Mouse (Mus musculus) CH12.LX (cell line): Measurements from ENCODE around the gene Tnxb. TPM values are rescaled to one million over a fixed set of nuclear protein-coding genes. Genes with fewer than 3 reads are reported as not detected.
A peak's percentile ranks its signal among the peaks of the same experiment; 100 is the strongest.
"Not testable (repeated sequence)": the region's sequence is repeated elsewhere in the genome, so short reads cannot be mapped to it uniquely, and the experiment has no call there.

Experiments used
- DNase-seq: peaks from one replicate; pipeline ENCODE4 v3.0.0-alpha.2; 2013; ENCODE audit errors: extremely low read depth
- H3K27ac ChIP-seq: 2 replicates; pipeline ENCODE4 v1.5.1; 2012; ENCODE audit warnings: low read depth, mild to moderate bottlenecking, control low read depth, moderate library complexity; ENCODE audit not compliant: insufficient read depth
- H3K27me3 ChIP-seq: replicated peaks from 2 replicates; pipeline ENCODE3; 2012; ENCODE audit warnings: inconsistent platforms
- H3K36me3 ChIP-seq, 2 experiments: replicated peaks in 1 of 2; 2 replicates each; pipeline versions ENCODE3 to v1.6.1; 2012; ENCODE audit warnings: inconsistent platforms in 1 of 2, low read length in 1 of 2, mild to moderate bottlenecking in 1 of 2, mixed read lengths in 1 of 2, moderate library complexity in 1 of 2; ENCODE audit not compliant: control insufficient read depth in 1 of 2, insufficient read depth in 1 of 2
- H3K4me1 ChIP-seq, 2 experiments: 2 replicates each; pipeline ENCODE4 v1.6.1; 2012; ENCODE audit warnings: inconsistent platforms in 1 of 2, moderate library complexity in 1 of 2; ENCODE audit not compliant: insufficient read depth in 2 of 2, control insufficient read depth in 1 of 2
- H3K4me2 ChIP-seq: 2 replicates; pipeline ENCODE4 v1.6.1; 2012; ENCODE audit warnings: low read depth, mild to moderate bottlenecking, control low read depth; ENCODE audit not compliant: poor library complexity, insufficient read depth, severe bottlenecking
- H3K4me3 ChIP-seq, 3 experiments: fragments of 150-350 bp in 1 of 3; sonication (generic) in 1 of 3; replicated peaks in 1 of 3; 2 replicates each; pipeline versions ENCODE3 to v1.5.1; 2011 to 2012; ENCODE audit warnings: low read depth in 2 of 3, low read length in 2 of 3, mild to moderate bottlenecking in 2 of 3, moderate library complexity in 2 of 3, control low read depth in 1 of 3, improper control_type of control experiment in 1 of 3, inconsistent platforms in 1 of 3, mixed read lengths in 1 of 3; ENCODE audit not compliant: poor library complexity in 1 of 3
- H3K79me2 ChIP-seq: replicated peaks from 2 replicates; pipeline ENCODE4 v1.6.1; 2012; ENCODE audit warnings: mild to moderate bottlenecking, moderate library complexity; ENCODE audit not compliant: control insufficient read depth, poor library complexity, insufficient read depth, severe bottlenecking; ENCODE audit errors: extremely low read depth
- H3K9ac ChIP-seq: 2 replicates; pipeline ENCODE4 v1.6.1; 2012; ENCODE audit warnings: low read depth, mild to moderate bottlenecking, control low read depth, moderate library complexity; ENCODE audit not compliant: insufficient read depth
- H3K9me3 ChIP-seq: replicated peaks from 2 replicates; pipeline ENCODE3; 2012; ENCODE audit warnings: low read length, inconsistent platforms, mixed read lengths
- CTCF ChIP-seq, 2 experiments: IDR thresholded peaks in 1 of 2; conservative IDR thresholded peaks in 1 of 2; 2 replicates each; pipeline ENCODE4 v1.5.1; 2011 to 2012; ENCODE audit warnings: low read depth in 2 of 2, low read length in 2 of 2, improper control_type of control experiment in 1 of 2, inconsistent platforms in 1 of 2, mild to moderate bottlenecking in 1 of 2, moderate library complexity in 1 of 2
- EP300 ChIP-seq: IDR thresholded peaks from 2 replicates; pipeline ENCODE4 v1.6.1; 2011; ENCODE audit warnings: low read length, improper control_type of control experiment
- IRF4 ChIP-seq: IDR thresholded peaks from 2 replicates; pipeline ENCODE4 v1.6.1; 2014; ENCODE audit warnings: low read depth, mild to moderate bottlenecking, inconsistent platforms, low read length, improper control_type of control experiment
- SMC3 ChIP-seq: IDR thresholded peaks from 2 replicates; pipeline ENCODE4 v1.6.1; 2011; ENCODE audit warnings: low read depth, low read length, improper control_type of control experiment
- TBP ChIP-seq: conservative IDR thresholded peaks from 2 replicates; pipeline ENCODE4 v1.6.1; 2011; ENCODE audit warnings: low read depth, low read length, improper control_type of control experiment
- USF2 ChIP-seq: conservative IDR thresholded peaks from 2 replicates; pipeline ENCODE4 v1.6.1; 2011; ENCODE audit warnings: low read depth, low read length, improper control_type of control experiment
- ZNF384 ChIP-seq: IDR thresholded peaks from 2 replicates; pipeline ENCODE4 v1.6.1; 2012; ENCODE audit warnings: low read depth, low read length, improper control_type of control experiment, inconsistent platforms
- dilution Hi-C: fragments of 300-500 bp; cut with MboI; formaldehyde crosslinking; loops from 2 replicates; pipeline ENCODE4 v1.14.3; 2020; ENCODE audit warnings: low sequenced_read_pairs; ENCODE audit not compliant: extremely low pct_unique_long_range_greater_than_20kb, extremely low pct_ligation_motif_present
- in situ Hi-C: fragments of 300-500 bp; cut with MboI; formaldehyde crosslinking; loops from 3 replicates; pipeline ENCODE4 v1.14.3; 2019; ENCODE audit warnings: low sequenced_read_pairs, low pct_ligation_motif_present, low pct_unique_long_range_greater_than_20kb, mixed read lengths
- polyA plus RNA-seq: library from polyadenylated mRNA; unstranded; fragments of >175 nt; gene quantifications from 2 replicates; pipeline ENCODE4 v1.2.1, GENCODE M21; 2012; ENCODE audit warnings: low read depth; ENCODE audit not compliant: insufficient read length
- total RNA-seq, 2 experiments: library from RNA; depleted of rRNA; stranded (reverse); fragments of 300-350 nt in 1 of 2; fragments of >200 nt in 1 of 2; gene quantifications; 2 replicates each; pipeline ENCODE4 v1.2.3; 2012 to 2014

Tnxb gene
- total and polyA plus RNA-seq, 3 experiments: not detected

DNA sequence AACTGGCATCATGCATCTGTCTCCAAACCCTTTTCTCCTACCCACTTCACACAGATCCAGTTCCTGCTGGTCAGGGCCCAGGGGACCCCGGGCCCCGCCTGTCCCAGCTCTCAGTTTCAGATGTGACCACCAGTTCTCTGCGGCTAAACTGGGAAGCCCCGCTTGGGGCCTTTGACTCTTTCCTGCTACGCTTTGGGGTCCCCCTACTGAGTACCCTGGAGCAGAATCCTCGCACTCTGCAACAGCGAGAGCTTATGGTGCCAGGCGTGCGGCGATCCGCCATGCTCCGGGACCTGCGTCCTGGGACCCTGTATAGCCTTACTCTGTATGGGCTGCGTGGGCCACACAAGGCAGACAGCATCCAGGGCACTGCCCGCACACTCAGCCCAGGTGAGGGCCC lies 45.9 kb downstream of the Tnxb start:
- DNase-seq: no peak
- no peak for TF ChIP-seq CTCF (conservative IDR thresholded peaks at IDR 0.05 in 1 of 2, IDR thresholded peaks at IDR 0.05 in 1 of 2; ENCODE audit: low read depth in 2 of 2, low read length in 2 of 2)
- TF ChIP-seq IRF4: 0 out of 2 replicates have a peak, but pooled peaks have one; percentile 34
- in situ Hi-C loops (no loop called here), dilution Hi-C loops (no loop called here)
- Histone ChIP-seq H3K36me3 (no peaks in the 10 kb centered on the region), H3K27me3 (peaks cover 44% of the 10 kb centered on the region), H3K79me2 (no peaks in the 10 kb centered on the region), H3K9me3 (no peaks in the 10 kb centered on the region), H3K4me2 (no peak overlapping the region), H3K9ac (no peak overlapping the region), H3K4me3 (no peak overlapping the region), H3K27ac (no peak overlapping the region), H3K4me1 (peaks cover 4 to 8% of the 10 kb centered on the region in 2 experiments; a peak in 3 of 4 replicates)

DNA sequence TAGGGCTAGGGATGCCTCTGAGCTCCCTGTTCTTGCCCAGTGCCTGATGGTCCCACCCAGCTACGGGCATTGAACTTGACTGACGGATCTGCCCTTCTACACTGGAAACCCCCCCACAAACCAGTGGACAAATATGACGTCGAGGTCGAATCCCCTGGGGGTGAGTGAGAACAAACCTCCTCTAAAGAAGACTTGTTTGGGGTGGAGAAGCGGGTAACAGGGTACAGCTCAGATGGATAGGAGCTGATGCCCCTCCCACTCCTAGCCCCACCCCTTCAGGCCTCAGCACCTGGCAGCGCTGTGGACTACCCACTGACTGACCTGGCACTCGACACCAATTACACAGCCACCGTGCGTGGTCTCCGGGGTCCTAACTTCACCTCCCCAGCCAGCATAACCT lies 47.1 kb downstream of the Tnxb start:
- Histone ChIP-seq H3K4me1 (peaks cover 4 to 8% of the 10 kb centered on the region in 2 experiments; a peak in 3 of 4 replicates), H3K9me3 (no peaks in the 10 kb centered on the region), H3K4me3 (no peak overlapping the region), H3K9ac (no peak overlapping the region), H3K27ac (no peak overlapping the region), H3K27me3 (peaks cover 36% of the 10 kb centered on the region), H3K79me2 (no peaks in the 10 kb centered on the region), H3K36me3 (no peaks in the 10 kb centered on the region), H3K4me2 (peak overlapping the region; percentile 72)
- DNase-seq: no peak
- in situ Hi-C loops (no loop called here), dilution Hi-C loops (no loop called here)
- TF ChIP-seq EP300 (no peak), TBP (no peak), ZNF384 (no peak), USF2 (no peak), SMC3 (no peak)

DNA sequence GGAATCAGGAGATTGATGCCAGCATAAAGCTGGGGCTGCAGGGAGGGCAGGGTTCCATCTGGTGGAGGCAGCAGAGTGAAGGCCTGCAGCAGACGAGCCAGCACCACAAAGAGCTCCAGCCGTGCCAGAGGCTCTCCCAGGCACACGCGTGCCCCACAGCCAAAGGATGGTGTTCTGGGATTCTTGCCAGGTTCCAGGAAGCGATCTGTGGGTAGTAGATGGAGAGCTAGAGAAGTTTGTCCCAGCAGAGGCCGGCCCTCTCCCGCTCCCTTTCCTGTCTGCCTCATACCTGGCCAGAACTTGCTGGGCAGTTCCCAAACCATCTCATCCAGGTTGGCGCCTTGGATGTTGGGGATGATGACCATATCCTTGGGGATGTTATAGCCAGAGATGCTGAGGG lies 49.6 kb downstream of the Tnxb start:
- H3K79me2 ChIP-seq, DNase-seq, H3K4me1 ChIP-seq, H3K4me3 ChIP-seq, H3K4me2 ChIP-seq, H3K36me3 ChIP-seq, H3K27ac ChIP-seq, dilution Hi-C loops, in situ Hi-C loops, H3K9ac ChIP-seq: not testable (repeated sequence)
- Histone ChIP-seq H3K9me3 (peaks cover 11% of the 10 kb centered on the region), H3K27me3 (peaks cover 25% of the 10 kb centered on the region)

DNA sequence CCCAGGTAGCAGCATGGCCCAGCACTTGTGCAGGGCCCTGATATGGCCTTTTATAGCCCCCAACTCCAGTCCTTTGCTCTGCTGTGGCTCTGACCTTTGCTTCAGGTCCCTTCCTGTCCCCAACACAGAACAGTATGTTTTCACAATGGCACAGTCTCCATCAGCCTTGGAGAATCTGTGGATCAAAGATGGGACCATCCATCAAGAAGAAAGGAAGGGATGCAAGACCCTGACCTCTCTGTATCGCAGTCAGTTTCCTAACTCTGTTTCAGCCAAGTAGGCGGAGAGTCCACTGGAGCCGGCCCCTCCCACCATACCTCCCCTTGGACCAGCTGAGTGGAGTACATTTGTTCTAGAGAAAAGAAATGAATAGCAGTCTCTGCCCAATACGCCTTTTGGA lies 51.9 kb downstream of the Tnxb start:
- H3K9me3 ChIP-seq: peaks cover 11% of the 10 kb centered on the region
- H3K4me3 ChIP-seq, H3K27ac ChIP-seq, H3K36me3 ChIP-seq, dilution Hi-C loops, H3K4me2 ChIP-seq, H3K4me1 ChIP-seq, H3K9ac ChIP-seq, H3K79me2 ChIP-seq, in situ Hi-C loops, DNase-seq: not testable (repeated sequence)
- H3K27me3 ChIP-seq: peaks cover 20% of the 10 kb centered on the region
